Mouse (Mus musculus) bone marrow, adult 2 months (tissue): ENCODE measurements around the gene 5330417H12Rik.
A peak's percentile ranks its signal among the peaks of the same experiment; 100 is the strongest.

Experiments used
- CTCF ChIP-seq: fragments of 200-500 bp; IDR thresholded peaks from 2 replicates; pipeline ENCODE4 v1.5.1; 2011; ENCODE audit warnings: low read length, control low read depth; ENCODE audit not compliant: control insufficient read depth, insufficient read depth
- POLR2A ChIP-seq: fragments of 200-500 bp; IDR thresholded peaks from 2 replicates; pipeline ENCODE4 v1.6.1; 2011; ENCODE audit warnings: low read depth, mild to moderate bottlenecking, control low read depth, low read length, borderline replicate concordance; ENCODE audit not compliant: control insufficient read depth

DNA sequence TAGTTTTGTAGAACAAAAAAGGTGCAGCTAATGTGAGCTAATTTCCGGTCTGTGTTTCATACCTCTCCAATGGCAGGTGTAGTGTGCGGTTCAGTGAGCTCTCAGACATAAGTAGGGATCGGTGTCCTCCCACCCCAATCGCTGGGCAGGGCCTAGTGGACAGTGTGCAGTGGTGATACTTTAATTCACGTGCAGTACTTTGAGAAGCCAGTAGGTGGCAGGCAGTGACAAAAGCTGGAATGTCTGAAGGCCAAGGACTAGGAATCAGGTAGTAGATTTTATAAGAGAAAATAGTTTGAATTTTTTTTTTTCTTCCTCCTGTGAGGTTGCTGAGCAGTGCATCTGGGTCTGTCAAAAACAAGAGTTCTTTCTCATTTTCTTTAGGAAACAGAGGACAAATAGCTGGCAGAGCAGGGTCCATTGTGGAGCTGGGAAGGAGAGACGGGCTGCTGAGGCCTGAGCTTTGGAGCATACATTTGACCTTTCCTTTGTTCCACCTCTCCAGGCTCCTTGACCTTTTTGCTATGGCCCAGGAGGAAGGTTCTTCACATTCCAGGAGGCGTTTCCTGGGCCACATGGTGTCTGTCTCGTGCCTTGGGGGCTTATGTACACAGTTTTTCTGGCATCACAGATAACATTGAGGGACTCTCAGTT lies 36.4 kb upstream of the 5330417H12Rik start:
- TF ChIP-seq CTCF (peak; percentile 61), POLR2A (no peak)
